15 mouse cellular contexts compared by ENCODE assay signal in the genomic region with DNA sequence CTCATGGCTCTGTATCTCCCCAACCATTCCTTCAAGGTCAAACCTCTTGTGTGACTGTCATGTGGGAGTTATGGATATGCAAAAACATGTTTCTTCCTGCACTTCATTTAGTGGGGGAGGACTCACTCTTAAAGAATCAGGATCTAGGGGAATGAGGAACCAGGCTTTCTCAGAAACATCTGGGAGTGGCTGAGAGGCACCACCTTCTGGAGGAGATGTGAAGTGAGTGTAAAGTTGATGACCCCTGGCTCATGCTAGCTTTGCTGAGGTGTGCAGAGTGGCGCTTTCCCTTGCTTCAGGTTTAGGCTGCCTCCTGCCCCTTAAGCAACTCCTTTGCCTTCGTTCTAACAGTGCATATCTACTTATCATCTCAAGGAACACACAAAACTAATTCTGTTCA.
DNase-seq lines count a peak whose midpoint lies in the region; ATAC-seq and TF ChIP-seq lines count a peak whose summit lies in the region.
"Had no signal": no experiment of that assay in that cellular context is flagged by ENCODE, and none has a peak within 500 bp of the region (broad histone marks: within the 10 kb centered on the region; RNA-seq: fewer than 3 reads in every experiment).

No protein-coding gene starts in this region.

- no peak for TF ChIP-seq EP300 in ES-Bruce4 (IDR thresholded peaks at IDR 0.05; ENCODE audit: insufficient read depth, low read depth, low read length)

- no peak overlapping the region for H3K9ac ChIP-seq in kidney, embryonic 15.5 days
- no peak overlapping the region for H3K9ac ChIP-seq in ES-Bruce4 (ENCODE audit: low read depth, poor library complexity, severe bottlenecking)
- H3K9ac ChIP-seq: forebrain, embryonic 15.5 days; midbrain, embryonic 12.5 days; neural tube, embryonic 15.5 days had no signal

- TF ChIP-seq CTCF in ES-Bruce4 (IDR thresholded peaks at IDR 0.05; ENCODE audit: low read depth, low read length), result peak; percentile 22

- ATAC-seq in kidney, embryonic 15.5 days (replicated peaks; ENCODE audit: low FRiP score), result no peak
- ATAC-seq in inflammation-experienced regulatory T-cells, adult 6 months, result no peak
- ATAC-seq: forebrain, embryonic 15.5 days had no signal

- no peak overlapping the region for H3K4me2 ChIP-seq in kidney, embryonic 15.5 days
- H3K4me2 ChIP-seq: forebrain, embryonic 15.5 days; heart, embryonic 11.5 days; midbrain, embryonic 12.5 days; neural tube, embryonic 15.5 days had no signal

- H3K4me1 ChIP-seq in kidney, embryonic 15.5 days, result peaks cover 2% of the 10 kb centered on the region; the same call in 1 of the 2 replicates
- H3K4me1 ChIP-seq in ES-Bruce4 (ENCODE audit: control insufficient read depth, insufficient read depth, low read length), result no peaks in the 10 kb centered on the region
- peaks cover 33% of the 10 kb centered on the region for H3K4me1 ChIP-seq in embryonic facial prominence, embryonic 10.5 days
- H3K4me1 ChIP-seq in limb, embryonic 10.5 days, result peaks cover 26% of the 10 kb centered on the region
- H3K4me1 ChIP-seq: forebrain, embryonic 15.5 days; midbrain, embryonic 12.5 days; neural tube, embryonic 15.5 days had no signal

- no peaks in the 10 kb centered on the region for H3K9me3 ChIP-seq in kidney, embryonic 15.5 days (replicated peaks)
- peaks cover 11% of the 10 kb centered on the region; the same call in 1 of the 2 replicates for H3K9me3 ChIP-seq in ES-Bruce4 (replicated peaks; ENCODE audit: control insufficient read depth, insufficient read depth, low read length, poor library complexity, severe bottlenecking)
- no peaks in the 10 kb centered on the region for H3K9me3 ChIP-seq in embryonic facial prominence, embryonic 10.5 days
- H3K9me3 ChIP-seq in limb, embryonic 10.5 days (replicated peaks), result no peaks in the 10 kb centered on the region
- H3K9me3 ChIP-seq: forebrain, embryonic 15.5 days; midbrain, embryonic 12.5 days; neural tube, embryonic 15.5 days had no signal

- 64% methylated on average over 2 of the region's 2 CpGs for WGBS in kidney, embryonic 15.5 days
- WGBS in embryonic facial prominence, embryonic 10.5 days, result 61% methylated on average over 2 of the region's 2 CpGs
- 63% methylated on average over 2 of the region's 2 CpGs for WGBS in limb, embryonic 10.5 days

- peak; percentile 9 for DNase-seq in kidney, adult 9 months
- DNase-seq in embryonic facial prominence, embryonic 10.5 days (ENCODE audit: low spot score), result peak; percentile 34
- peak; percentile 43 for DNase-seq in limb, embryonic 10.5 days (ENCODE audit: low spot score)
- DNase-seq in cerebellum, adult 18-20 months, result no peak
- no peak for DNase-seq in left cerebral cortex, postnatal 25 days (ENCODE audit: low spot score in 2 of 2)
- DNase-seq: adrenal gland, adult 8-10 months; cerebellum, adult 11-12 months; thymus, adult 2 months had no signal

- H3K27me3 ChIP-seq in kidney, embryonic 15.5 days, result no peaks in the 10 kb centered on the region
- no peaks in the 10 kb centered on the region for H3K27me3 ChIP-seq in ES-Bruce4 (ENCODE audit: control insufficient read depth, insufficient read depth, low read length, poor library complexity, severe bottlenecking)
- no peaks in the 10 kb centered on the region for H3K27me3 ChIP-seq in embryonic facial prominence, embryonic 10.5 days (replicated peaks; ENCODE audit: low read depth, poor library complexity, severe bottlenecking)
- H3K27me3 ChIP-seq in limb, embryonic 10.5 days (ENCODE audit: low read depth, poor library complexity, severe bottlenecking), result no peaks in the 10 kb centered on the region
- H3K27me3 ChIP-seq: forebrain, embryonic 15.5 days; midbrain, embryonic 12.5 days; neural tube, embryonic 15.5 days had no signal

- H3K36me3 ChIP-seq in kidney, embryonic 15.5 days, result no peaks in the 10 kb centered on the region
- no peaks in the 10 kb centered on the region for H3K36me3 ChIP-seq in ES-Bruce4 (ENCODE audit: control insufficient read depth, insufficient read depth, low read length, poor library complexity, severe bottlenecking)
- no peaks in the 10 kb centered on the region for H3K36me3 ChIP-seq in embryonic facial prominence, embryonic 10.5 days (replicated peaks)
- no peaks in the 10 kb centered on the region for H3K36me3 ChIP-seq in limb, embryonic 10.5 days
- H3K36me3 ChIP-seq: forebrain, embryonic 15.5 days; midbrain, embryonic 12.5 days; neural tube, embryonic 15.5 days had no signal

- H3K27ac ChIP-seq in kidney, embryonic 15.5 days, result no peak overlapping the region
- no peak overlapping the region for H3K27ac ChIP-seq in ES-Bruce4 (ENCODE audit: insufficient read depth, low read length)
- H3K27ac ChIP-seq in embryonic facial prominence, embryonic 10.5 days (replicated peaks), result 0 out of 2 replicates have a peak overlapping the region, but pooled peaks have one; percentile 24
- H3K27ac ChIP-seq in limb, embryonic 10.5 days, result no peak overlapping the region; the same call in 1 of the 2 replicates
- H3K27ac ChIP-seq: forebrain, embryonic 15.5 days; midbrain, embryonic 12.5 days; neural tube, embryonic 15.5 days had no signal

- no peak for TF ChIP-seq POLR2A in ES-Bruce4 (IDR thresholded peaks at IDR 0.05; ENCODE audit: insufficient read depth, low read length)

- intact Hi-C loops in left cerebral cortex, postnatal 25 days (cut with DNase I), result no loop called here

- H3K4me3 ChIP-seq in kidney, embryonic 15.5 days (replicated peaks), result no peak overlapping the region
- no peak overlapping the region for H3K4me3 ChIP-seq in ES-Bruce4 (ENCODE audit: low read depth, low read length)
- H3K4me3 ChIP-seq in embryonic facial prominence, embryonic 10.5 days, result no peak overlapping the region
- no peak overlapping the region for H3K4me3 ChIP-seq in limb, embryonic 10.5 days
- H3K4me3 ChIP-seq: forebrain, embryonic 15.5 days; midbrain, embryonic 12.5 days; neural tube, embryonic 15.5 days had no signal

Comparison
In these comparisons a context has a peak if more than half of its experiments do, and no peak if none do; other contexts are left out.
1. DNase-seq: peak in kidney, adult 9 months (single experiment), embryonic facial prominence, embryonic 10.5 days (single experiment) and limb, embryonic 10.5 days (single experiment); none in cerebellum, adult 18-20 months (0 of 2) and left cerebral cortex, postnatal 25 days (0 of 2).